ENCODE assay signal across 8 mouse cellular contexts in the genomic region with DNA sequence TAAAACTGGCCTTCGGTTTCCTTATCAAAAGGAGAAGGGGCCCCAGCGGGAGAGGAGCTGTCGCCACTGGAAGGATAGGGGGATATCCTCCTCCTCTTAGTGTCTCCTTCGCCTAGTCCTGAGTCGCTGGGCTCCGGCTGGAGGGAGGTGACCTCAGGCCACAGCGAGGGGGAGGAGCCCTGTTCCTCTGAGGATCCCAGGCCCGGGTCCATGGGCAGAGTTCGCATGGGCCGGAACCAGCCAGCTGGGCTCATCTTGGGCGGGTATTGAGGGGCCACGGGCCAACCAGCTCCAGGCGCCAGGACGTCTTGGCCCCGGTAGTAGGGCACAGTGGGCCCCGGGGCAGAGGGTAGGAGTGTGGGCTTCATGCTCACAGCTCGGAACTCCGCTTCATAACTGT. TPM values are rescaled to one million over a fixed set of nuclear protein-coding genes. Genes with fewer than 3 reads are reported as not detected.
DNase-seq lines count a peak whose midpoint lies in the region; ATAC-seq and TF ChIP-seq lines count a peak whose summit lies in the region.

No protein-coding gene starts in this region.

- H3K27me3 ChIP-seq in megakaryocyte, embryonic 14.5 days (replicated peaks) = peaks cover 80% of the 10 kb centered on the region
- H3K27me3 ChIP-seq in kidney, embryonic 14.5 days (ENCODE audit: control insufficient read depth, insufficient read depth, low read length) = peaks cover 20% of the 10 kb centered on the region; the same call in 1 of the 2 replicates

- ATAC-seq in megakaryocyte, adult 5-6 weeks (ENCODE audit: poor library complexity, severe bottlenecking) = no peak
- ATAC-seq in kidney, embryonic 14.5 days (ENCODE audit: low FRiP score, low TSS enrichment) = peak; percentile 35; the same call in 1 of the 2 replicates

- H3K27ac ChIP-seq in kidney, embryonic 14.5 days (ENCODE audit: low read depth, low read length) = no peak overlapping the region
- H3K27ac ChIP-seq in layer of hippocampus, adult 2 months = no peak overlapping the region

- peak overlapping the region; percentile 5; the same call in 1 of the 2 replicates for H3K4me2 ChIP-seq in kidney, embryonic 14.5 days (replicated peaks; ENCODE audit: low read depth, low read length)

- H3K4me3 ChIP-seq in megakaryocyte, embryonic 14.5 days (replicated peaks) = peak overlapping the region; percentile 74
- 0 out of 2 replicates have a peak overlapping the region, but pooled peaks have one; percentile 3 for H3K4me3 ChIP-seq in kidney, embryonic 14.5 days (ENCODE audit: low read length)
- H3K4me3 ChIP-seq in layer of hippocampus, adult 2 months = no peak overlapping the region; the same call in 1 of the 2 replicates

- DNase-seq in heart, adult 9 months (ENCODE audit: low spot score in 2 of 2) = peak; percentile 40 to 46
- peak; percentile 15 for DNase-seq in lung, postnatal 36 days
- no peak for DNase-seq in frontal cortex, postnatal 10 days (ENCODE audit: low spot score in 2 of 2)
- no peak for DNase-seq in layer of hippocampus, adult 2 months (ENCODE audit: low spot score in 2 of 2)
- DNase-seq in layer of hippocampus, postnatal 25 days (ENCODE audit: extremely low spot score in 1 of 2, low spot score in 1 of 2) = no peak

- 12% methylated on average over 18 of the region's 18 CpGs for WGBS in kidney, embryonic 14.5 days

- no peaks in the 10 kb centered on the region for H3K9me3 ChIP-seq in megakaryocyte, embryonic 14.5 days
- no peaks in the 10 kb centered on the region for H3K9me3 ChIP-seq in kidney, embryonic 14.5 days (ENCODE audit: control insufficient read depth, low read length)

- no peak for TF ChIP-seq CTCF in layer of hippocampus, adult 2 months (conservative IDR thresholded peaks at IDR 0.05)

- H3K9ac ChIP-seq in kidney, embryonic 14.5 days (ENCODE audit: low read depth, low read length) = no peak overlapping the region

- H3K36me3 ChIP-seq in megakaryocyte, embryonic 14.5 days (replicated peaks; ENCODE audit: low read length) = no peaks in the 10 kb centered on the region
- H3K36me3 ChIP-seq in kidney, embryonic 14.5 days (ENCODE audit: control insufficient read depth, insufficient read depth, low read length) = no peaks in the 10 kb centered on the region

- H3K4me1 ChIP-seq in megakaryocyte, embryonic 14.5 days = peaks cover 27% of the 10 kb centered on the region
- H3K4me1 ChIP-seq in kidney, embryonic 14.5 days (ENCODE audit: control insufficient read depth, insufficient read depth, low read length) = 0 out of 2 replicates have a peak, but pooled peaks cover 2% of the 10 kb centered on the region

RNA-seq across cellular contexts. Expression of gene Tbx21, which starts 16.3 kb away (rescaled TPM):
- polyA plus RNA-seq in megakaryocyte, embryonic 14.5 days (2012; ENCODE audit: insufficient read depth, low replicate concordance) = 0.09 and 1.6 TPM in 2 replicates
- 0.58 and 1.0 TPM in 2 replicates for total RNA-seq in megakaryocyte, adult 5-6 weeks (2015)
- total RNA-seq in megakaryocyte, adult 5-6 weeks (2017) = 1.1 and 1.3 TPM in 2 replicates
- polyA plus RNA-seq in kidney, embryonic 14.5 days (2014; fragmentation: Nextera tagmentation; extraction: Ambion mirVana) = 0.07 TPM in 1 of 2 replicates, not detected in the other
- under 1 TPM; 0.17 to 0.23 TPM for total RNA-seq in layer of hippocampus, adult 2 months (2021)
- under 1 TPM in 1 of 2 experiments, not detected in 1; 0.10 TPM for total RNA-seq in layer of hippocampus, postnatal 25 days (2021)

RNA-seq across cellular contexts. Expression of gene Osbpl7, which starts 48.4 kb away (rescaled TPM):
- 9.7 and 13.2 TPM in 2 replicates for polyA plus RNA-seq in megakaryocyte, embryonic 14.5 days (2012; ENCODE audit: insufficient read depth, low replicate concordance)
- total RNA-seq in megakaryocyte, adult 5-6 weeks (2015) = 5.3 and 6.5 TPM in 2 replicates
- total RNA-seq in megakaryocyte, adult 5-6 weeks (2017) = 7.1 and 7.5 TPM in 2 replicates
- 5.1 and 5.8 TPM in 2 replicates for polyA plus RNA-seq in kidney, embryonic 14.5 days (2014; fragmentation: Nextera tagmentation; extraction: Ambion mirVana)
- 10 to 100 TPM; 15.7 to 19.0 TPM for total RNA-seq in layer of hippocampus, adult 2 months (2021)
- 10 to 100 TPM; 15.8 to 16.5 TPM for total RNA-seq in layer of hippocampus, postnatal 25 days (2021)

RNA-seq across cellular contexts. Expression of gene Tbkbp1, which starts 52.5 kb away (rescaled TPM):
- polyA plus RNA-seq in megakaryocyte, embryonic 14.5 days (2012; ENCODE audit: insufficient read depth, low replicate concordance) = 99.9 and 349 TPM in 2 replicates
- total RNA-seq in megakaryocyte, adult 5-6 weeks (2015) = 16.0 and 17.6 TPM in 2 replicates
- total RNA-seq in megakaryocyte, adult 5-6 weeks (2017) = 13.6 and 17.2 TPM in 2 replicates
- polyA plus RNA-seq in kidney, embryonic 14.5 days (2014; fragmentation: Nextera tagmentation; extraction: Ambion mirVana) = 6.0 and 6.8 TPM in 2 replicates
- total RNA-seq in layer of hippocampus, adult 2 months (2021) = 10 to 100 TPM; 91.8 to 96.9 TPM
- total RNA-seq in layer of hippocampus, postnatal 25 days (2021) = 10 to 100 TPM; 75.8 to 82.0 TPM

RNA-seq across cellular contexts. Expression of gene Mrpl10, which starts 57.4 kb away (rescaled TPM):
- polyA plus RNA-seq in megakaryocyte, embryonic 14.5 days (2012; ENCODE audit: insufficient read depth, low replicate concordance) = 22.3 and 22.7 TPM in 2 replicates
- total RNA-seq in megakaryocyte, adult 5-6 weeks (2015) = 28.4 and 28.6 TPM in 2 replicates
- 18.6 and 19.7 TPM in 2 replicates for total RNA-seq in megakaryocyte, adult 5-6 weeks (2017)
- polyA plus RNA-seq in kidney, embryonic 14.5 days (2014; fragmentation: Nextera tagmentation; extraction: Ambion mirVana) = 89.4 and 99.6 TPM in 2 replicates
- 10 to 100 TPM; 74.0 to 81.6 TPM for total RNA-seq in layer of hippocampus, adult 2 months (2021)
- total RNA-seq in layer of hippocampus, postnatal 25 days (2021) = 10 to 100 TPM; 76.3 to 83.6 TPM

RNA-seq across cellular contexts. Expression of gene Lrrc46, which starts 57.6 kb away (rescaled TPM):
- polyA plus RNA-seq in megakaryocyte, embryonic 14.5 days (2012; ENCODE audit: insufficient read depth, low replicate concordance) = not detected in 2 replicates
- total RNA-seq in megakaryocyte, adult 5-6 weeks (2015) = 0.55 and 0.80 TPM in 2 replicates
- not detected in 2 replicates for total RNA-seq in megakaryocyte, adult 5-6 weeks (2017)
- 1.6 and 1.7 TPM in 2 replicates for polyA plus RNA-seq in kidney, embryonic 14.5 days (2014; fragmentation: Nextera tagmentation; extraction: Ambion mirVana)
- 1 to 10 TPM; 1.1 to 1.2 TPM for total RNA-seq in layer of hippocampus, adult 2 months (2021)
- 1 to 10 TPM in 1 of 2 experiments, under 1 TPM in 1; 0.74 to 1.0 TPM for total RNA-seq in layer of hippocampus, postnatal 25 days (2021)

Comparison
In these comparisons a context has a peak if more than half of its experiments do, and no peak if none do; other contexts are left out.
1. DNase-seq: peak in heart, adult 9 months (2 of 2) and lung, postnatal 36 days (single experiment); none in frontal cortex, postnatal 10 days (0 of 2), layer of hippocampus, adult 2 months (0 of 2) and layer of hippocampus, postnatal 25 days (0 of 2).
2. RNA of gene Tbkbp1, which starts 52.5 kb away (total RNA-seq): 91.8 to 96.9 TPM in layer of hippocampus, adult 2 months and 75.8 to 82.0 TPM in layer of hippocampus, postnatal 25 days; 13.6 to 17.6 TPM in megakaryocyte, adult 5-6 weeks; every median in the first group is over 4 times any median in the second.